Mouse (Mus musculus) bone marrow macrophage, adult 2 months (primary cell): ENCODE measurements around the gene Prep.

Source experiments
- CTCF ChIP-seq: IDR thresholded peaks from 2 replicates; pipeline ENCODE4 v1.5.1; 2012; ENCODE audit warnings: low read depth, mild to moderate bottlenecking, low read length, moderate library complexity
- POLR2A ChIP-seq: IDR thresholded peaks from 2 replicates; pipeline ENCODE4 v1.6.1; 2012; ENCODE audit warnings: mild to moderate bottlenecking, low read depth, low read length, borderline replicate concordance

DNA sequence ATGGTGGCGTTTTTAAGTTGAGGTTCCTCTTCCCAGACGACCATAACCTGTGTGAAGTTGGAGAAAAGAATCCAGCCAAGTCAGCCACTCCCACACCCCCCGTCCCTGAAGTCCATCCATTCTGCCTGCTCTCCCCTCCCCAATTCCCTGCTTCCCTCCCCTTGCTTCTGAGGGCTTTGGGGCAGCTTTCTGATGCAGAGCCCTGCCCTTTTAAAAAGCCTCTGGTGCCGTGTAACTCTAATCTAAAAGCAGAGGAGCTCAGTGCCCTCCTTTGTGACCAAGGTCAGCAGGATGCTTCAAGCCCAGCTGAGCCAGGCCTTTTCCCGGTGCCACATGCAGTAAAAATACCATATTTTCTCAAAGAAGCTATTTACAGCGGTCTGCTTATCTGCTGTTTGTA, 79.8 kb downstream of the Prep start:
- TF ChIP-seq CTCF, result no peak
- TF ChIP-seq POLR2A, result no peak
